ENCODE assay signal across 10 mouse cellular contexts in genomic region chr13:42617225-42617624, GRCm38 (mm10).
"Had no signal": no experiment of that assay in that cellular context is flagged by ENCODE, and none has a peak within 500 bp of the region (broad histone marks: within the 10 kb centered on the region; RNA-seq: fewer than 3 reads in every experiment).

No protein-coding gene starts in this region.

- H3K4me3 ChIP-seq: layer of hippocampus, adult 2 months; limb, embryonic 12.5 days; liver, embryonic 13.5 days; midbrain, embryonic 12.5 days had no signal

- H3K4me2 ChIP-seq: limb, embryonic 12.5 days; liver, embryonic 13.5 days; midbrain, embryonic 12.5 days had no signal

- H3K27ac ChIP-seq: kidney, postnatal 0 days; layer of hippocampus, adult 2 months; limb, embryonic 12.5 days; liver, embryonic 13.5 days; midbrain, embryonic 12.5 days; stomach, postnatal 0 days had no signal

- H3K27me3 ChIP-seq: limb, embryonic 12.5 days; liver, embryonic 13.5 days; midbrain, embryonic 12.5 days had no signal

- ATAC-seq: midbrain, embryonic 16.5 days had no signal

- H3K9me3 ChIP-seq: limb, embryonic 12.5 days; liver, embryonic 13.5 days; midbrain, embryonic 12.5 days had no signal

- H3K9ac ChIP-seq: limb, embryonic 12.5 days; liver, embryonic 13.5 days; midbrain, embryonic 12.5 days had no signal

- DNase-seq: liver; liver, embryonic 13.5 days; thymus, adult 18-20 months; thymus, postnatal 14 days had no signal

- H3K4me1 ChIP-seq: limb, embryonic 12.5 days; liver, embryonic 13.5 days; midbrain, embryonic 12.5 days had no signal

- H3K36me3 ChIP-seq: limb, embryonic 12.5 days; liver, embryonic 13.5 days; midbrain, embryonic 12.5 days had no signal
